Mouse (Mus musculus): Measurements from ENCODE around the gene Ubac1. TPM values are rescaled to one million over a fixed set of nuclear protein-coding genes. Genes with fewer than 3 reads are reported as not detected.

Gene Ubac1
- polyA plus RNA-seq, 1 experiment = 38.1 TPM

DNA sequence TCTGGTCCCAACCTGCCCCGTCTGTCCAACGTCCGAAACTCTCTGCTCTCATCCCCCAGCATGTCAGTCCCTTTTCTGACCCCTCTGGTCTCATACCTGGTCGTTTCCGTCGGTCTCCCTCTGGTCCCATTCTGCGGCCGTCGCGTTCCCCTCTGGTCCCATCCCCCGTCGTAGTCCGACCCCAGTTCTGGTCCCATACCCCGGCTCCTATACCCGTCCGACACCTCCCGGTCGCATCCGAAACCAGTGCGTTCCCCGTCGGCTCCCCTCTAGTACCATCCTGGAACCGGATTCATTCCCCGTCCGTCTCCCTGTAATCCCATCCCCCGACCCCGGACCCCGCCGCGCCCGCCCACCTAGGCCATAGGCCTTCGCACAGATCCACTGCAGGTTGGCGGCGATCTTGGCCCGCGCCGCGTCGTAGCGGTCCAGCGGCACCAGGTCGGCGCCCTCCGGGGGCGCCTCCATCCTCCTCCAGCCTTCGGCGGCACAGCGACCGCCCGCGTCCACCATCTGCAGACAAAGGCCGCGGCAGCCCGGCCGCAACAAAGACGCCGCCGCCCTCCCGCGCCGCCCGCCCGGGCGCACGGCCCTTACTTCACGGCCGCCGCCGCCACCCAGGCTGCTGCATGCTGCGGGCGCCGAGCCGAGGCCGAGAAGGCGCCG is 39.0 kb downstream of the Ubac1 start:
- H3K4me1 ChIP-seq (ENCODE audit: control insufficient read depth, insufficient read depth, low read length) = peaks cover 5% of the 10 kb centered on the region; the same call in 1 of the 2 replicates
- peak; percentile 39 for DNase-seq
- TF ChIP-seq POLR2A (IDR thresholded peaks at IDR 0.05; ENCODE audit: borderline replicate concordance, extremely low read depth, low read depth, low read length) = no peak
- no peak for TF ChIP-seq CTCF (IDR thresholded peaks at IDR 0.05; ENCODE audit: insufficient read depth, low read length)
- WGBS = under 1% methylated on average over 75 of the region's 76 CpGs
- H3K4me3 ChIP-seq (replicated peaks; ENCODE audit: extremely low read depth, low read depth, low read length) = peak overlapping the region; percentile 58

DNA sequence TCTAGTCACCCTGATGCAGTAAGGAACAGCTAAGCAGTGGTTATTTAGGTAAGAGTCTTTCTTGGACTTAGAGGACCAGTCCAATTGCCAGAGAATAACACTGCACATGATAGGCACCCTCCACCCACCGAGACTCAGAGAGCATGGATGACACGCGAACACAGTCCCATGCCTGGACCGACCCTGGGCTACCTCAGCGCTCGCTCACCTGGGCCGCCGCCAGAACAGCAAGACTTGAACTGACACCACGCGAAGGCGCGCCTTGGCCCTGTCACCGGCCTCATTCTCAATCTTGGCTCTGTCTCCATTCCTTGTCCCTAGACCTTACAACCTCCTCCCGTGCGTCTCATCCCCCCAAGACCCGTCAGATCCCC is 39.5 kb downstream of the Ubac1 start:
- no peak for TF ChIP-seq POLR2A (IDR thresholded peaks at IDR 0.05; ENCODE audit: borderline replicate concordance, extremely low read depth, low read depth, low read length)
- DNase-seq = peak; percentile 57
- 3% methylated on average over 16 of the region's 16 CpGs for WGBS
- H3K4me3 ChIP-seq (replicated peaks; ENCODE audit: extremely low read depth, low read depth, low read length) = peak overlapping the region; percentile 58
- peaks cover 5% of the 10 kb centered on the region; the same call in 1 of the 2 replicates for H3K4me1 ChIP-seq (ENCODE audit: control insufficient read depth, insufficient read depth, low read length)

DNA sequence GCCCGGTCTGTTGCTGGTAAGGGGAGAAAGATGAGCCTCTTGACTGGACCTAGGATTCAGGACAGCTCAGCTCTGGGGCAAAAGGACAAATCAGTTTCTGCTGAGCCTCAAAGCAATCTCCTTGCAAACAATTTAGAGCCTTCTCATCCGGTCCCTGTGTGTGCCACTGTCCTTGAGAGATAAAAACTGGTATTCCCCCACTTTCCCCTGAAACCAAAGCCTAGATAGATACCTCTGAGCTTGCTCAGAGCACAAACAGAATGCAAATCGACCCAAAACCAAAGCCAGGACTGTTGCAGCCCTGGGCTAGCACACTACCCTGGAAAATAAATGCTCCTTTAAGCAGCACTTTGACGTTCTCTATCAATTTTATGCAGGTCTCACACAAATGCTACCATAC is 42.5 kb downstream of the Ubac1 start:
- DNase-seq = no peak
- no peak for TF ChIP-seq CTCF (IDR thresholded peaks at IDR 0.05; ENCODE audit: insufficient read depth, low read length)
- no peak for TF ChIP-seq POLR2A (IDR thresholded peaks at IDR 0.05; ENCODE audit: borderline replicate concordance, extremely low read depth, low read depth, low read length)
- Histone ChIP-seq H3K4me1 (ENCODE audit: control insufficient read depth, insufficient read depth, low read length) (peaks cover 5% of the 10 kb centered on the region; the same call in 1 of the 2 replicates), H3K4me3 (replicated peaks; ENCODE audit: extremely low read depth, low read depth, low read length) (no peak overlapping the region)
- 70% methylated on average over 4 of the region's 4 CpGs for WGBS

DNA sequence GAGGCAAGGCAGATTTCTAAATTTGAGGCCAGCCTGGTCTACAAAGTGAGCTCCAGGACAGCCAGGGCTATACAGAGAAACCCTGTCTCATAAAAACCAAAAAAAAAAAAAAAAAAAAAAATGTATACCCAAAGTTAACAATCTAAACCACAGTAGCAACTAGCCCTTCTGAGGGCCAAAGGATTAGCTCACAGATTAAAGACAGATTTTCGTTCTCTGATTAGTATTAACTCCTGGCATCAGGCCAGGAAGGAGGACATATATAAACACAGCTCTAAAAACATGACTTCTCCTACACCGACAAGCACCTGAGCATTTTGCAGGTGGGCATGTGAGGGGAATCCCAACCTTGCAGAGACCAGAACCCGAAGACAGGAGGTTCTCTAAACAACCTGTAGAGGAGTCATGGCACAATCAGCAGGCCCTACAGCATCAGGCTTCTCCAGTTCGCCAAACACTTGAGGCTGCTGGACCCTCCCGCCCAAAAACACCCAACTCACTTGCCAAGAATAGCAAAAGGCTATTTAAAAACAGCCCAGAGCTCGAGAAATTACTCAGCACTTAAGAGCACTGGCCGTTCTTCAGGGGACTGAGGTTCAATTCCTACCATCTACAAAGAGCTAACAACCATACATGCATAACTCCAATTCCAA is 43.8 kb downstream of the Ubac1 start:
- Histone ChIP-seq H3K4me3 (replicated peaks; ENCODE audit: extremely low read depth, low read depth, low read length) (no peak overlapping the region), H3K4me1 (ENCODE audit: control insufficient read depth, insufficient read depth, low read length) (peaks cover 6% of the 10 kb centered on the region)
- 33% methylated on average over 7 of the region's 7 CpGs for WGBS
- no peak for TF ChIP-seq POLR2A (IDR thresholded peaks at IDR 0.05; ENCODE audit: borderline replicate concordance, extremely low read depth, low read depth, low read length)
- TF ChIP-seq CTCF (IDR thresholded peaks at IDR 0.05; ENCODE audit: insufficient read depth, low read length) = no peak
- no peak for DNase-seq

DNA sequence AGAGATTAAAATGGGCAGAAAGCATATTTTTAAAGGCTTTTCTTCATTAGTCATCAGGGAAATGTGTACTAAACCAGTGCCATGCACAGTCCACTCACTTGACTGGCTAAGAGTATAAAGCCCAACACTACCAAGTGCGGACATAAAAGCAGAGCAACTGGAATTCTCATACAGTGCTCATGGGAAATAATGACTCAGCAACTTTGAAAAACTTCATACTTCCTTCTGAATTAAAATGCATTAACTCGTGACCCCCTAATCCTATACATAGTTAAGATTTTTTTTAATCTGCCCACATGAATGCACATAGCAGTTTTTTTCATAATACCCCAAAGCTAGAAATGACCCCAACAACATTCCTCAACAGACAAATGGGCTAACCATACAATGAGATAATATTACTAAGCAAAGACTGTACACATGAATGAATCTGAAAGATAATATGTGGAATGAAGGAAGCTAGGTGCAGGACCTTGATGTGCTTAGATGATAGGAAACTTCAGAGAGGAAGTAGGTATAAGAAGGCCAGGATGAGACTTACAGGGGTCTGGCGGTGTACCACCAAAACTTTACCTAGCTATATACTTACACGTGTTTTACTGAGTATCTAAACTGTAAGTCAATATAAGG is 46.3 kb downstream of the Ubac1 start:
- no peak for TF ChIP-seq CTCF (IDR thresholded peaks at IDR 0.05; ENCODE audit: insufficient read depth, low read length)
- no peak for TF ChIP-seq POLR2A (IDR thresholded peaks at IDR 0.05; ENCODE audit: borderline replicate concordance, extremely low read depth, low read depth, low read length)
- Histone ChIP-seq H3K4me3 (replicated peaks; ENCODE audit: extremely low read depth, low read depth, low read length) (no peak overlapping the region), H3K4me1 (ENCODE audit: control insufficient read depth, insufficient read depth, low read length) (peaks cover 18% of the 10 kb centered on the region)
- no peak for DNase-seq
- WGBS = 74% methylated on average over 4 of the region's 4 CpGs

DNA sequence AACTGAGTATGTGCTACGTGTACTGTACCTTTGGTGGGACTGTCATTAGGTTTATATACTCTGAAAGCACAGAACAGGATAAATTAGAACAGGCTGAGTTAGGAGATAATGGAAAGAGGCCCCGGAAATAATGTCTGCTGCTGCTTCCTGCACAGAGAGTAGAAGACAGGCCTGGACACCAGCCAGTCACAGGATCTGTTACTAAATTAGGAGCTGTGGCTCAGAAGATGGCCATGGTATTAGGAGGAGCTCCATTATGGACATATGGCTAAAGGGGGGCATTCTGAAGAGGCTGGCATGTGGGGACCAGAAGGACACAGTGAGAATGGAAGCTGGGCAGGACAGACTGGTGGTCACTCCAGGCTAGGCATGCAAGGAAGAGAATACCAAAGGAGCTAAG is 51.1 kb downstream of the Ubac1 start:
- Histone ChIP-seq H3K4me3 (replicated peaks; ENCODE audit: extremely low read depth, low read depth, low read length) (no peak overlapping the region), H3K4me1 (ENCODE audit: control insufficient read depth, insufficient read depth, low read length) (peaks cover 18% of the 10 kb centered on the region)
- DNase-seq = no peak
- TF ChIP-seq CTCF (IDR thresholded peaks at IDR 0.05; ENCODE audit: insufficient read depth, low read length) = no peak
- no peak for TF ChIP-seq POLR2A (IDR thresholded peaks at IDR 0.05; ENCODE audit: borderline replicate concordance, extremely low read depth, low read depth, low read length)
- 40% methylated on average over 2 of the region's 2 CpGs for WGBS

DNA sequence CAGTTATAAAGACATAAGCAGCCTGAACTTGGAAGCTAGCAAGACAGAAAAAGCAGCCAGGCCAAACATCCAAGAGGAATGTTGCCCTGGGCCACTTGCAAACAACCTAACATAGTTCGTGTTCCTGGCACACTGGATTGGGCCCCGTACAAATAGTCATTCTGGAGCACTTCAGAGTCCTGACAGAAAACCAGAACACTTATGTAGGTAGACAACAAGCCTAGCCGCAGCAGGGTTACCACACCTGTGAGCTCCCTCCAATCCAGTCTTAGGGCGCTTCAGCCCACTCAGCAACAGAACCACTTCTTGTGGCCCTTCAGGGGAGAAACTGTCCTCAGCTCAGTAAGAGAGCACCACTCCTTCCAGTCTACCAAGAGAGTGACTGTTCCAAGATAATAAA is 52.2 kb downstream of the Ubac1 start:
- peak; percentile 55 for DNase-seq
- 66% methylated on average over 4 of the region's 4 CpGs for WGBS
- Histone ChIP-seq H3K4me3 (replicated peaks; ENCODE audit: extremely low read depth, low read depth, low read length) (no peak overlapping the region), H3K4me1 (ENCODE audit: control insufficient read depth, insufficient read depth, low read length) (peaks cover 18% of the 10 kb centered on the region)
- TF ChIP-seq CTCF (IDR thresholded peaks at IDR 0.05; ENCODE audit: insufficient read depth, low read length) (no peak), POLR2A (IDR thresholded peaks at IDR 0.05; ENCODE audit: borderline replicate concordance, extremely low read depth, low read depth, low read length) (no peak)

DNA sequence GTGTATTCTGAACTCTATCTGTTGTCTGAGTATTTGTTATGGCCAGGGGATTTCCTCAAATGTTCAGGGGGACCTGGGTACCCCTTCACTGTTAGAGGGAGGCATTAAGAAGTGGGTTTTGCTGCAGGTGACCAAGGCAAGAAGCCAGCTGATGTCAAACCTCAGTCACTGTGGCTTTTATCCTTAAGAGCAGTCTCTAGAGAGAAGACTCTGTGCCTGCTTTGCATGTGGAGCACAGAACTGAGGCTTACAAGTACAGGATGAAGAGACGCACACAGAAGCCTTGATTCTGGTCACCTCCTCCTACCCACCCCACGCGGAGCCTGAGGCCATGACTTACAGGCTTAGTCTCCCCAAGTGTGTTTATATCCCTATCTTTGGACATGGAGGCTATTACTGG is 72.3 kb downstream of the Ubac1 start:
- WGBS = 93% methylated on average over 3 of the region's 3 CpGs
- Histone ChIP-seq H3K4me3 (replicated peaks; ENCODE audit: extremely low read depth, low read depth, low read length) (no peak overlapping the region), H3K4me1 (ENCODE audit: control insufficient read depth, insufficient read depth, low read length) (no peaks in the 10 kb centered on the region; the same call in 1 of the 2 replicates)
- TF ChIP-seq CTCF (IDR thresholded peaks at IDR 0.05; ENCODE audit: insufficient read depth, low read length) = no peak
- TF ChIP-seq POLR2A (IDR thresholded peaks at IDR 0.05; ENCODE audit: borderline replicate concordance, extremely low read depth, low read depth, low read length) = no peak
- no peak for DNase-seq

Other genes with a start within 250 kb of the Ubac1 start
- not detected in 2 replicates for gene Lcn11, start 244.7 kb downstream of the Ubac1 start, polyA plus RNA-seq (2012; rRNA removed)
- not detected in 2 replicates for gene Gm13539, start 239.5 kb downstream of the Ubac1 start, polyA plus RNA-seq (2012; rRNA removed)
- not detected in 2 replicates for gene Glt6d1, start 205.9 kb downstream of the Ubac1 start, polyA plus RNA-seq (2012; rRNA removed)
- not detected in 2 replicates for gene Lcn9, start 198.6 kb downstream of the Ubac1 start, polyA plus RNA-seq (2012; rRNA removed)
- not detected in 2 replicates for gene Sohlh1, start 174.5 kb downstream of the Ubac1 start, polyA plus RNA-seq (2012; rRNA removed)
- gene Kcnt1, start 158.0 kb downstream of the Ubac1 start, polyA plus RNA-seq (2012; rRNA removed) = 0.06 and 0.40 TPM in 2 replicates
- gene Camsap1, start 38.5 kb downstream of the Ubac1 start, polyA plus RNA-seq (2012; rRNA removed) = 7.7 and 7.9 TPM in 2 replicates
- 26.3 and 36.5 TPM in 2 replicates for gene Nacc2, start 101.5 kb upstream of the Ubac1 start, polyA plus RNA-seq (2012; rRNA removed)
- gene Lhx3, start 186.5 kb upstream of the Ubac1 start, polyA plus RNA-seq (2012; rRNA removed) = not detected in 2 replicates
- 20.4 and 24.5 TPM in 2 replicates for gene Qsox2, start 215.8 kb upstream of the Ubac1 start, polyA plus RNA-seq (2012; rRNA removed)